Mouse (Mus musculus) thymus, adult 2 months (tissue): Measurements from ENCODE around the gene Crygc. TPM values are rescaled to one million over a fixed set of nuclear protein-coding genes. Genes with fewer than 3 reads are reported as not detected.
"Not testable (repeated sequence)": the region's sequence is repeated elsewhere in the genome, so short reads cannot be mapped to it uniquely, and the experiment has no call there.

Source experiments
- DNase-seq: peaks from one replicate; pipeline ENCODE4 v3.0.0; 2021
- H3K27ac ChIP-seq: fragments of 200-500 bp; 2 replicates; pipeline ENCODE4 v1.5.1; 2012; ENCODE audit warnings: low read length, control low read depth; ENCODE audit not compliant: control insufficient read depth, insufficient read depth
- H3K27me3 ChIP-seq: fragments of 200-500 bp; 2 replicates; pipeline ENCODE4 v1.6.1; 2012; ENCODE audit warnings: mild to moderate bottlenecking, low read length, moderate library complexity, mixed read lengths; ENCODE audit not compliant: control insufficient read depth, insufficient read depth
- H3K36me3 ChIP-seq: fragments of 200-500 bp; 2 replicates; pipeline ENCODE4 v1.6.1; 2012; ENCODE audit warnings: mild to moderate bottlenecking, low read length, moderate library complexity; ENCODE audit not compliant: control insufficient read depth, insufficient read depth
- H3K4me1 ChIP-seq: fragments of 200-500 bp; replicated peaks from 2 replicates; pipeline ENCODE4 v1.6.1; 2012; ENCODE audit warnings: low read length; ENCODE audit not compliant: control insufficient read depth, insufficient read depth
- H3K4me3 ChIP-seq: fragments of 200-500 bp; 2 replicates; pipeline ENCODE4 v1.5.1; 2012; ENCODE audit warnings: mild to moderate bottlenecking, low read length, control low read depth, moderate library complexity; ENCODE audit not compliant: control insufficient read depth, insufficient read depth
- CTCF ChIP-seq: fragments of 200-500 bp; IDR thresholded peaks from 2 replicates; pipeline ENCODE4 v1.5.1; 2012; ENCODE audit warnings: mild to moderate bottlenecking, control low read depth, low read length, moderate library complexity, borderline replicate concordance; ENCODE audit not compliant: control insufficient read depth, poor library complexity, insufficient read depth; ENCODE audit errors: extremely low read depth
- POLR2A ChIP-seq: fragments of 200-500 bp; IDR thresholded peaks from 2 replicates; pipeline ENCODE4 v1.6.1; 2012; ENCODE audit warnings: mild to moderate bottlenecking, low read length, control low read depth, moderate library complexity; ENCODE audit not compliant: control insufficient read depth, poor library complexity, insufficient read depth; ENCODE audit errors: extremely low read depth
- WGBS: fragments of 180-500 bp; shearing (Covaris S2); methylation state at CpG from one replicate; pipeline ENCODE4 v1.1.7; 2018; 5-methylcytosine and 5-hydroxymethylcytosine counted together
- polyA plus RNA-seq: library from polyadenylated mRNA; depleted of rRNA; stranded (reverse); fragments of >200 nt; gene quantifications from 2 replicates; pipeline ENCODE4 v1.2.3, GENCODE M21; 2012

Gene Crygc
- polyA plus RNA-seq, 1 experiment, result 0.32 TPM

GRCm38 (mm10) chr1:65063352-65063751 lies 10.1 kb downstream of the Crygc start, which contains the start of gene Crygd:
Crygd (minus strand) TSS chr1:65063452.
- DNase-seq, result no peak
- WGBS, result 93% methylated on average over 8 of the region's 8 CpGs
- no peaks in the 10 kb centered on the region for H3K36me3 ChIP-seq

DNA sequence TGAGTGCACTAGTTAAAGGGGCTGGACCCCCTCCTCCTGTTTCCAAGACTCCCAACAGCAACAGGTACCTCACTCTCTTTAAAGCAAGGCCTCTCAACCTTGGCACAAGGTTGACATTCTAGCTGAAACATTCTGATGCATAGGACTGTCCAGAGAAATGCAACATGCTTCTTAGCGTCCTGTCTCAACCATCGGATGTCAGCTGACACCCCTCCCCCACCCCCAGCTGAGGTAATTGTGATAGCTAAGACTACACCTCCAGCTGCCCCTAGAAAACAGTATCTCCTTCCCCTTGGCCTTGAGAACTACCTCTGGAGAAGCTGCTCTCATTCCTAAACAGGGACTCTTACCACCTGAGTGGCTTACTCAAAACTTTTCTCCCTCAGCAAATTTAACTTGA lies 21.3 kb downstream of the Crygc start:
- 74% methylated on average over 2 of the region's 2 CpGs for WGBS
- Histone ChIP-seq H3K27ac (no peak overlapping the region), H3K36me3 (no peaks in the 10 kb centered on the region), H3K4me3 (no peak overlapping the region), H3K27me3 (no peaks in the 10 kb centered on the region), H3K4me1 (no peaks in the 10 kb centered on the region)
- DNase-seq, result no peak
- TF ChIP-seq CTCF, result no peak
- TF ChIP-seq POLR2A, result no peak

More at GRCm38 (mm10) chr1:65063352-65063751, 10.1 kb downstream of the Crygc start, which contains the start of gene Crygd:
- Histone ChIP-seq H3K4me3 (no peak within 1 kb of the TSS), H3K27ac (no peak within 1 kb of the TSS), H3K27me3 (no peaks in the 10 kb centered on the region), H3K4me1 (no peaks in the 10 kb centered on the region)
- TF ChIP-seq CTCF, result no peak
- TF ChIP-seq POLR2A, result no peak

- no peak for TF ChIP-seq CTCF
- no peak for TF ChIP-seq POLR2A
These were observed 21.8 kb downstream of the Crygc start for GRCm38 (mm10) chr1:65051696-65052095.

GRCm38 (mm10) chr1:65050952-65051351 lies 22.5 kb downstream of the Crygc start, which contains the start of gene Cryge:
Cryge (minus strand) TSS chr1:65051149.
- not testable (repeated sequence) for H3K36me3 ChIP-seq, DNase-seq, H3K4me1 ChIP-seq, H3K4me3 ChIP-seq, H3K27ac ChIP-seq, H3K27me3 ChIP-seq
- WGBS, result 92% methylated on average over 12 of the region's 12 CpGs

More at GRCm38 (mm10) chr1:65051696-65052095, 21.8 kb downstream of the Crygc start:
- no peaks in the 10 kb centered on the region for H3K4me1 ChIP-seq
- 85% methylated on average over 7 of the region's 7 CpGs for WGBS
- H3K4me3 ChIP-seq, result no peak overlapping the region
- no peaks in the 10 kb centered on the region for H3K36me3 ChIP-seq
- DNase-seq, result no peak
- no peak overlapping the region for H3K27ac ChIP-seq
- no peaks in the 10 kb centered on the region for H3K27me3 ChIP-seq

- 76% methylated on average over 12 of the region's 12 CpGs for WGBS
- Histone ChIP-seq H3K4me1 (no peaks in the 10 kb centered on the region), H3K4me3 (no peak overlapping the region), H3K27ac (no peak overlapping the region), H3K36me3 (no peaks in the 10 kb centered on the region), H3K27me3 (no peaks in the 10 kb centered on the region)
- DNase-seq, result no peak
- TF ChIP-seq POLR2A, result no peak
- TF ChIP-seq CTCF, result no peak
These were observed 24.7 kb downstream of the Crygc start for GRCm38 (mm10) chr1:65048781-65049180.

DNA sequence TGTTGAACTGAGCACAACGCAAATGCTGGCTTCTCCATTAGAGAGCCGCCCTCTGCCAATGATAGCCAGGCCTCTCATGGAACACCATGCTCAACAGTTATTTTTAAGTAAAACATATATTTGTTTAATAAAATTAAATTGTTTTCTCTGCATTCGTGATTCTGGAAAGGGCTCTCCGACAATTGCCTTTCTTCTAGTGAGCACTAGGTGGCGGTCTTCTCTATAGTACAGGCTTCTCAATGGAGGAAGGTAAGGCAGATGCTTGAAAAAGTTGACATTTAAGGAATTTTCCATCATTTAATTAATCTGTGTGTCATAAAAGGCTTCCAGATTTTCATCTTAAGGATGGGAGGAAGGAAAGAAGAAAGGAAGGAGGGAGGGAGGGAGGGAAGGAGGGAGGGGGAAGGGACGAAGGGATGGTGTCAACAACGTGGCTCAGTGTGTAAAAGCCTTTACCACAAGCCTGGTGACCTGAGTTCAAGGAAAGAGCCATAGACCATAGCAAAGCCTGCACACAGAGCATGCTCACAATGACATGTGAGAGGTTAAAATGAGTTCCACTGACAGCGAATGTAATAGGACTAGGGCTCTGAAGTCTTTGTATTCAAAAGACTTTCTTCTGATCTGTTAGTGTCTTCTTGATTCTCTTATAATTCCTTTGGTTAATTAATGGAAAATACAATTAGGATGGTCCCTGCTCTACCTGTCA lies 26.9 kb downstream of the Crygc start:
- Histone ChIP-seq H3K36me3 (no peaks in the 10 kb centered on the region), H3K27ac (no peak overlapping the region), H3K4me3 (no peak overlapping the region), H3K4me1 (no peaks in the 10 kb centered on the region), H3K27me3 (no peaks in the 10 kb centered on the region)
- TF ChIP-seq POLR2A, result no peak
- TF ChIP-seq CTCF, result no peak
- WGBS, result 42% methylated on average over 8 of the region's 8 CpGs
- DNase-seq, result peak; percentile 2

DNA sequence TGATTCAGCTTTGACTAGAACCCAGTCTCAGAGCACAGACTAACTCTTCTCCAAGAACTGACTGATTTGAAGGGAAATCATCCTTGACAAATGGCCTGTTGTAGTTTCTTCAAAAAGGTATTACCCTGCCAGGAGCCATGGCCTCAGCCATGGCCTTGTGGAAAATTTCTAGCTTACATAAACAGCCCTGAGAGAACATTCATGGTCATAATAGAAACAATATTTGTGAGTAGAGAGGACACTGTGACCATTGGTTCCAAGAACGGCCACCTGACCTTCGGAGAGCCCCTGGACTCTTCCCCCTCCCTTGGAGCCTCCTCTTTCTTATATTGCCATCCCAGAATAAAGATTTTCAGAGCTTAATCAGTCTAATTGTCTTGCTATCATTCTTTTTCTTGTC lies 30.1 kb downstream of the Crygc start:
- 94% methylated on average over 2 of the region's 2 CpGs for WGBS
- H3K4me3 ChIP-seq, result no peak overlapping the region
- DNase-seq, result no peak
- no peaks in the 10 kb centered on the region for H3K4me1 ChIP-seq
- TF ChIP-seq CTCF (no peak), POLR2A (no peak)
- no peaks in the 10 kb centered on the region for H3K36me3 ChIP-seq
- H3K27me3 ChIP-seq, result no peaks in the 10 kb centered on the region
- no peak overlapping the region for H3K27ac ChIP-seq
